Mouse (Mus musculus) ES-Bruce4 (cell line): ENCODE data around the gene Serbp1. TPM values are rescaled to one million over a fixed set of nuclear protein-coding genes. Genes with fewer than 3 reads are reported as not detected.

Experiments
- H3K27ac ChIP-seq: 2 replicates; pipeline ENCODE4 v1.5.1; 2012; ENCODE audit warnings: low read length, inconsistent platforms; ENCODE audit not compliant: insufficient read depth
- H3K27me3 ChIP-seq: 2 replicates; pipeline ENCODE4 v1.6.1; 2012; ENCODE audit warnings: mild to moderate bottlenecking, low read length, inconsistent platforms; ENCODE audit not compliant: control insufficient read depth, poor library complexity, insufficient read depth, severe bottlenecking
- H3K36me3 ChIP-seq: 2 replicates; pipeline ENCODE4 v1.6.1; 2012; ENCODE audit warnings: inconsistent platforms, mild to moderate bottlenecking, low read length, moderate library complexity; ENCODE audit not compliant: control insufficient read depth, poor library complexity, insufficient read depth, severe bottlenecking
- H3K4me1 ChIP-seq: one replicate; pipeline ENCODE4 v1.8.1; 2011; ENCODE audit warnings: low read length; ENCODE audit not compliant: control insufficient read depth, insufficient read depth
- H3K4me3 ChIP-seq: 2 replicates; pipeline ENCODE4 v1.5.1; 2011; ENCODE audit warnings: low read depth, mild to moderate bottlenecking, low read length
- H3K9ac ChIP-seq: 2 replicates; pipeline ENCODE4 v1.6.1; 2012; ENCODE audit warnings: low read depth, mild to moderate bottlenecking, inconsistent platforms; ENCODE audit not compliant: poor library complexity, severe bottlenecking
- H3K9me3 ChIP-seq: replicated peaks from 2 replicates; pipeline ENCODE4 v1.6.1; 2012; ENCODE audit warnings: mild to moderate bottlenecking, low read length, inconsistent platforms; ENCODE audit not compliant: control insufficient read depth, poor library complexity, insufficient read depth, severe bottlenecking
- CTCF ChIP-seq: IDR thresholded peaks from one replicate; pipeline ENCODE4 v1.8.1; 2011; ENCODE audit warnings: low read depth, low read length
- EP300 ChIP-seq: IDR thresholded peaks from 2 replicates; pipeline ENCODE4 v1.6.1; 2011; ENCODE audit warnings: low read depth, low read length; ENCODE audit not compliant: insufficient read depth
- POLR2A ChIP-seq: IDR thresholded peaks from one replicate; pipeline ENCODE4 v1.8.1; 2011; ENCODE audit warnings: low read length; ENCODE audit not compliant: insufficient read depth
- polyA plus RNA-seq: library from polyadenylated mRNA; stranded (reverse); fragments of >200 nt; gene quantifications from 2 replicates; pipeline ENCODE4 v1.2.4, GENCODE M21; 2011; ENCODE audit warnings: low read depth; ENCODE audit not compliant: missing spikeins, insufficient read depth, insufficient read length

Serbp1 gene
- polyA plus RNA-seq, 1 experiment, result 1,955 TPM

DNA sequence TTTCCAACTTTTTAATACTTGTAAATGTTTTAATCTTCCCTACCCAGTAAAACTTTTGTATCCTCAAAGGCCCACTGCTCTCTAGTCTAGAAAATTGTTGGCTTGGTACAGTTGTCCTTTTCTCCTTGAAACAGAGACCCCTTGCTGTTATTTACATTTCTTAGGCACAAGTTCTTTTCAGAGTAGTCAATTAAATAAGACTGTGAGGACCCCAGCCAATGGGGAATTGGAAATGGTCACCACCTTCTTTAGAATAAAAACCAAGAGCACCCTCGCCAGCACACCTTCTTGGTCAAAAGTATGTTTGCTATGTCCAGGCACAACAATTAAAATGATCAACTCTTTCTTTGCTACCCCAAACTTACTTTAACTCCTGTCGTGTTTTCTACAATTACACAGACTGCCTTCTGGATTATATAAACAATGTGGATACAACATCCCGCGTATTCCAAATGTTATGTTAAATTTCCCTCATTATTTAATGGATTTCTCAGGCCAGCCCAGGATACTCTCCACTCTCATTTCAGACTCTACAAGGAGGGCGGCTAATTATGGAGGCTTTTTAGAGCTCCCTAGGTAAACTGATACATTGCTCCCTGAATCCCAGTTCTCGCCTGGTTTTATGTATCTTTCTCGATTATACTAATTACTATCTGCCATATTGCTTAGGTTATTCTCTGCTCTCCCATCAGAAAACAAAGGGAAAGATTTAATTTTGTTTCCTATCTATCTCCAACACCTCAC lies 1.3 kb upstream of the Serbp1 start:
- H3K36me3 ChIP-seq, result no peaks in the 10 kb centered on the region
- TF ChIP-seq EP300, result no peak
- no peak for TF ChIP-seq CTCF
- no peak for TF ChIP-seq POLR2A
- peak overlapping the region; percentile 80 for H3K9ac ChIP-seq
- H3K27ac ChIP-seq, result peak overlapping the region; percentile 100
- H3K4me3 ChIP-seq, result no peak overlapping the region
- no peaks in the 10 kb centered on the region for H3K9me3 ChIP-seq
- peaks cover 4% of the 10 kb centered on the region for H3K4me1 ChIP-seq
- no peaks in the 10 kb centered on the region for H3K27me3 ChIP-seq

- no peak for TF ChIP-seq EP300
- TF ChIP-seq CTCF, result no peak
- TF ChIP-seq POLR2A, result no peak
- Histone ChIP-seq H3K27ac (peak overlapping the region; percentile 63), H3K27me3 (no peaks in the 10 kb centered on the region), H3K4me3 (no peak overlapping the region), H3K4me1 (peaks cover 2% of the 10 kb centered on the region), H3K36me3 (no peaks in the 10 kb centered on the region), H3K9me3 (no peaks in the 10 kb centered on the region), H3K9ac (no peak overlapping the region)
These were observed 3.3 kb downstream of the Serbp1 start for GRCm38 (mm10) chr6:67241263-67241662.

GRCm38 (mm10) chr6:67243765-67244420 lies 5.9 kb downstream of the Serbp1 start:
- no peaks in the 10 kb centered on the region for H3K9me3 ChIP-seq
- H3K4me1 ChIP-seq, result no peaks in the 10 kb centered on the region
- H3K9ac ChIP-seq, result peak overlapping the region; percentile 44; the same call in 1 of the 2 replicates
- H3K27ac ChIP-seq, result peak overlapping the region; percentile 86
- H3K36me3 ChIP-seq, result no peaks in the 10 kb centered on the region; the same call in 1 of the 2 replicates
- H3K27me3 ChIP-seq, result no peaks in the 10 kb centered on the region
- TF ChIP-seq POLR2A, result no peak
- no peak for TF ChIP-seq CTCF
- TF ChIP-seq EP300, result no peak
- H3K4me3 ChIP-seq, result no peak overlapping the region

DNA sequence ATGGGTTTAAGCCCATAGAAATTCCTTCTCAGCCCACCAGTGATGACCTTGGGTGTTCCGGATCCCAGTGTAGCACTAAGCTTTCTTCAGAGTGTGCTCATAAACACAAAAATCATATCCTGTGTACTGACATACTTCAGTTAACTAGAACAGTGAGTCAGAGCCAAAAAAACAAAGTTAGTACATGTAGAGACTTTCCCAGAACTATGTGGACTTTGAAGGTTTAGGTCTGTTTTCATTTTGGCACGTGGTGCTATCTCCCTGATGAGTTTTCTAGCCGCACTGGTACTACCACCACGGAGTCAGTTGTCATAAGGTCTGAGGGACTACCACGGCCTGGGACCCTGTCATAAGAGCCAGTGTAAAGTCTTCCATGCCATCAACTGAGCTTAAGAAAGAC lies 6.5 kb downstream of the Serbp1 start:
- no peak overlapping the region for H3K9ac ChIP-seq
- TF ChIP-seq POLR2A, result no peak
- TF ChIP-seq EP300, result no peak
- no peak for TF ChIP-seq CTCF
- no peaks in the 10 kb centered on the region for H3K9me3 ChIP-seq
- H3K4me1 ChIP-seq, result no peaks in the 10 kb centered on the region
- no peaks in the 10 kb centered on the region; the same call in 1 of the 2 replicates for H3K36me3 ChIP-seq
- no peaks in the 10 kb centered on the region for H3K27me3 ChIP-seq
- H3K4me3 ChIP-seq, result no peak overlapping the region
- 0 out of 2 replicates have a peak overlapping the region, but pooled peaks have one; percentile 86 for H3K27ac ChIP-seq

- no peak for TF ChIP-seq CTCF
- TF ChIP-seq EP300, result no peak
- TF ChIP-seq POLR2A, result no peak
These were observed 13.1 kb downstream of the Serbp1 start for GRCm38 (mm10) chr6:67251095-67251494.

DNA sequence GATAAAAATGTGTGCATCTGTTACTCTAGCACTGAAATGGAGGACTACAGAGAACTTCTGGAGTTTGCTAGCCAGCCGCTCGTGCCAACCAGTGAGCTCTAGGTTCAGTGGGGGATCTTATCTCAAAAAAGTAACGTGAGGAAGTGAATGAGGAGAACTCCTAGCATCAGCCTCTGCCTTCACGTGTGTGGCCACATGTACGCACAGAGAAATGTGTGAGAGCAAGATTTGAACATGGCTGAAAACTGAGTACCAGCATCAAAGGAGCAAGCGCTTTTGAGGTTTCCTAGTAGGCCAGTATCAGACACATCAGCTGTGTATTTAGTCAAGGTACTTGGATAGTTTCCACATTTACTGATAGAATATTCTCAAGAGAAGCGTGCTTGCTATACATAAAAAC lies 27.0 kb downstream of the Serbp1 start:
- no peak overlapping the region for H3K27ac ChIP-seq
- TF ChIP-seq CTCF (no peak), POLR2A (no peak), EP300 (no peak)

More at GRCm38 (mm10) chr6:67251095-67251494, 13.1 kb downstream of the Serbp1 start:
- H3K36me3 ChIP-seq, result peaks cover 7% of the 10 kb centered on the region
- H3K27me3 ChIP-seq, result no peaks in the 10 kb centered on the region
- no peak overlapping the region for H3K4me3 ChIP-seq
- no peak overlapping the region for H3K27ac ChIP-seq
- no peak overlapping the region for H3K9ac ChIP-seq
- no peaks in the 10 kb centered on the region for H3K4me1 ChIP-seq
- H3K9me3 ChIP-seq, result no peaks in the 10 kb centered on the region

More for the DNA sequence above, 27.0 kb downstream of the Serbp1 start:
- Histone ChIP-seq H3K36me3 (peaks cover 19% of the 10 kb centered on the region), H3K9me3 (no peaks in the 10 kb centered on the region), H3K27me3 (no peaks in the 10 kb centered on the region), H3K9ac (no peak overlapping the region), H3K4me1 (no peaks in the 10 kb centered on the region), H3K4me3 (no peak overlapping the region)
